Mouse (Mus musculus): ENCODE measurements around the gene C1s2.
"Not testable (repeated sequence)": the region's sequence is repeated elsewhere in the genome, so short reads cannot be mapped to it uniquely, and the experiment has no call there.

The C1s2 gene

DNA sequence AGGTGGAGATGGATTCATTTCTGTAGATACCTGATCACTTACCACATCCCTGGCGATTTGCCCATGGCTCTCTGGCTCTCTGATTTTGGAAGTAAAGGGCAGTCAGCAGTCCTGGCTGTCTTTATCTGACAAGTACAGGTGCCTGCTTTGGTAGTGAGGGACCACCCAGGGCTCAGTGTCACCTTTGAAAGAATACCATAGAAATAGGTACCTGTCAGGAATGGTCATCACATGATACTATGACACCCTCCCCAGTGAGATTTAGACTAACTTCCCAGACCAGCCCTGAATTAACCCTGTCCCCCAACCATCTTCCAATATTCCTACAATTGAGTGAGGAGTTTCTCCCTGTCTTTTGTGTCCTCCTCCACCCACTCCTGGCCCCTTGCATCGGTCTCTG lies at the start of gene C1s2:
Gene C1s2 (minus strand): TSS at position 101 of the 400 bp plus-strand sequence.
- not testable (repeated sequence) for DNase-seq

DNA sequence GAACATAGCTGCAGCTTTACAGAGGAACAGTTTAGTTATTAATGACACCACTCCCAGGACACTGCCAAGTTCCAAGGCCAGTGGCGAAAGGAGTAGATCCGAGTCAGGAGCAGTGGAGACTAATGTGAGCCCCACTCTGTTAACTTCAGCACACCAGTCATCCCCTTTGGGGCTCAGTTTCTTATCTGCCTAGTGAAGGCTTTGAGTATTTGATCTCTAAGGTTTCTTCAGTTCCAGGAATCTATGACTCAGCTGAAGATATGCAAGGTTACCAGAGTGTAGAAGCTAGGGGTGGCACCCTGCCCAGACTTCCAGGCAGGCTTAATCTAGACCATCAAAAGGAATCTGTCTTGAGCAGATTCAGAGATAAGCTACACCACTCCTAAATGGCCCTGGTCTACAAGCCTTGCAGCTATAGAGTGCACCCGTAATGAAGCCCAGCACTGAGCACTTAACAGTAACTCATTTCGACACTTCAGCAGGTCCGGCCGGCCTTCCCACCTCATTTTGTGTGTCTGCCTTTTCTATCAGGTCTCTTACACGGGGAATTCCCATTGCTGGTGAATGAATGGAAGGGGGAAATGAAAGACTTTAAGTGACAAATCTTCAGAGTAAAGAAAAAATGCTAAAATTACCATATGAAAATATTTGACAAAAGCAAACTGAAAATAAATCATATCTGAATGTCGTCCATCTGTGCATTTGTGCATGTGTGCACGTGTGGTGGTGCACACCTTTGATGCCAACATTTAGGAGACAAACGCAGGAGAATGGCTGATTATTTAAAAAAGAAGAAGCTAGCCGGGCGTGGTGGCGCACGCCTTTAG lies 47.9 kb upstream of the C1s2 start:
- DNase-seq, result peak; percentile 57 to 60

DNA sequence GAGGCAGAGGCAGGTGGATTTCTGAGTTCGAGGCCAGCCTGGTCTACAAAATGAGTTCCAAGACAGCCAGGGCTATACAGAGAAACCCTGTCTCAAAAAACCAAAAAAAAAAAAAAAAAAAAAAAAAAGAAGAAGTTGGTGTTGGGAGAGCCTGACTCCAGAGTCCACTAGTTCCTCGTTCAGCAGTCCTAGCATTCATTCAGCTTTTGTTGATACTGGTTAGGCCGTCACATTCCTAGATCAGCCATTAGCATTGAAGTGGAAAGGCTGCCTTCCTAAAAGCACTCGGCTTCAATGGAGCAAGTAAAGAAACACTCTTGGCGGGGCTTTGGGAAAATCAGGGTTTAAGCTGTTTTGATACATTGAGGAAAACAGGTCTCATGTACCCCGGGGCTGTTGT lies 46.4 kb upstream of the C1s2 start:
- not testable (repeated sequence) for DNase-seq

DNA sequence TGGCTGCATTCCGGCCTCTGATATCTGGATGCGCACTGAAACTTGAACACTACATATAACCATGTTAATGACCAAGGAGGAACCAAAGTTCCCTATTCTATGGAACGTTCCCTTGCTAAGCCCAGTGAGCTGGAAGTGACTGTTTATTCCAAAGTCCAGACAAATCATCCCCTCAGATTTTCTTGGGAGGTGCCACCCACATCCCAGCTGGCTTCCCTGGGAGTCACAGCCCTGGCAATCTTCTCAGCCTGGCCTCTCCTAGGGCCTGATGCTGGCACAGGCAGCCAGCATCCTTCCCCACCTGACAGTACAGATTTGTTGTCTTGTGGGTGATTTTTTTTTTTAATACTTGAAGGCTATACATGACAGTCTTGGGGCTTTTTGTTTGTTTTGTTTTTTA lies 43.6 kb upstream of the C1s2 start:
- DNase-seq, result no peak

DNA sequence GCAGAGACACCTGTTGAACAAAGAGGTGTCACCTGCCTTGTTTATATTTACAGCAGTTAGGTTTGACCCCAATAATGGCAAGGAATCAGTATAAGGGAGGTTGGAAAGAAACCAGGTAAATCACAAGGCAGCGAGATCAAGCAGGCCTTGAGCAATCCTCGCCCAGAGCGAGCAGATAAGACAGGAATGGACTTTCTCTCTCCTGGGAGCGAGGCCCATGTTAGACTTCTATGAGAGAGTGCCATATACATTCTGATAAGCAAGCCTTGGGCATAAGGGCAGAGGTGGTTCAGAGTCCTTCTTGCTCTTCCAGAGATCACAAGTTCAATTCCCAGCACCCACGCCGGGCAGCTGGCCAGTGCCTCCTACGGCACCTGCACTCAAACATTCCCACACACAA lies 42.9 kb upstream of the C1s2 start:
- no peak for DNase-seq

DNA sequence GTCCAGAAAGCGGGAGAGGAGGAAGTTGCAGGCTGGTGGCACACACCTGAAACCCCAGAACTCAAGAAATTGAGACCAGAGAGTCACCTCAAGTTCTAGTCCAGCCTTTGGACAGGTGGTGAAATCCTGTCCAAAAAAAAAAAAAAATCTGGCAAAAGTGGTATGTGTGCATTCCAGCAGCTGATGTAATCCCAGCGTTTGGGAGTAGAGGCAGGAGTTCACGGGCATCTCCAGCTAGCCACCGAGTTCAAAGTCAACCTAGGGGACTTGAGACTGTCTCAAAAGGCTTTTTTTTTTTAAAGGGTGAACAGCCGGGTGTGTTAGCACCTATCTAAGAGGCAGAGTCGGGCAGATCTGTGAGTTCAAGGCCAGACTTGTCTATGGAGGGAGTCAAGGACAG lies 40.3 kb upstream of the C1s2 start:
- no peak for DNase-seq

DNA sequence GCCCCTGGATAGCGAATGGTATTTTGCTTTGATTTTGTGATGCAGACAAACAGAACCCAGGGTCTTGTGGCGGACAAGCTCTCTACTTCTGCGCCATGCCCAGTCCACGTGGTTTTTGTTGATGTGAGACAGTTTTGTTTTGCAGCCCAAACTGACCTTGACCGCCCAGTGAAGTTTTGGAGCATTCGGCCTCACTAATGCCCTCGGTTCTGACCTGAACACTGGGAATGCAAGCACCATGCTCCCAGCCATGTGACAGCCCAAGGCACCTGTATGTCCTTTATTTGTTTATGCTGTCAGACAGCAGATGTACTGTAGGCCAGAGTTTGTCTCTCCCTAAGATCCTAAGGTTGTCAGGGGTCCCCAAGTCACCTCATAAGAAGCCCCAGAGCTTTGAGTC lies 38.7 kb upstream of the C1s2 start:
- DNase-seq, result no peak

DNA sequence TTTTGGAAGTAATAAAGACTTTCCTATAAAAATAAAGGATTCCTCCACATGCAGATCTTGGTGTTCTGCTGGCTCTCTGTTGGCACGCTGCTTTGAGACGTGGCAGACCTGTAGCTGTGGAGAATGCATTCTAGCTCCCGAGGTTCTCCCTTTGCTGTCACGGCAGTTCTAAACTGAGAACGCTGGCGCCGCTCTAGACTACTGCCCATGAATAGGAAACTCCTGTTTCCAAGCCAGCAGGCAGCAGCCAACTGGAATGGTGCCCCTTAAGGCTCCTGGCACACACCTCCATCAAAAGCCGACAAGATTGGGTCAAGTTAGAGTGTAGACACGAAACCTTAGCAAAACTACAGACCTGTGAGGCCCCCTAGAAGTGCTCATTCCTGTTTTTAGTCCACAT lies 37.7 kb upstream of the C1s2 start:
- DNase-seq, result peak; percentile 75 to 76

DNA sequence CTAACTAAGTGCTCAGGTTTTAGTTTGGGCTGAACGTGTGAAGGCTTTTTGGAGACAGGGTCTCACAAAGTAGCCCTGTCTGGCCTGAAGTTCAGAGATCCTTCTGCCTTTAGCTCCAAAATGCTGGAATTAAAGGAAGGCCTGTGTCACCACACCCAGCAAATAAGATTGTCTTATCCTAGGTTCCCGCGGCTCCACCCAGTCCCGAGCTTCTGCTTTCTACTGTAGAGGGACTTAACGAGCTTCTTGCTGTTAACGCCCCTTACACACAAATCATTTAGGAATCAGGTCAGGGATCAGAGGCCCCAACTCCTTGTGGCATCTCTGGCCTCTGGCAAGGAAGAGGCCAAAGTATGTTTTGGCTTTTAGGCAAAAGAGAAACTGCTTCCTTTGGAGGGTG lies 36.2 kb upstream of the C1s2 start:
- no peak for DNase-seq

DNA sequence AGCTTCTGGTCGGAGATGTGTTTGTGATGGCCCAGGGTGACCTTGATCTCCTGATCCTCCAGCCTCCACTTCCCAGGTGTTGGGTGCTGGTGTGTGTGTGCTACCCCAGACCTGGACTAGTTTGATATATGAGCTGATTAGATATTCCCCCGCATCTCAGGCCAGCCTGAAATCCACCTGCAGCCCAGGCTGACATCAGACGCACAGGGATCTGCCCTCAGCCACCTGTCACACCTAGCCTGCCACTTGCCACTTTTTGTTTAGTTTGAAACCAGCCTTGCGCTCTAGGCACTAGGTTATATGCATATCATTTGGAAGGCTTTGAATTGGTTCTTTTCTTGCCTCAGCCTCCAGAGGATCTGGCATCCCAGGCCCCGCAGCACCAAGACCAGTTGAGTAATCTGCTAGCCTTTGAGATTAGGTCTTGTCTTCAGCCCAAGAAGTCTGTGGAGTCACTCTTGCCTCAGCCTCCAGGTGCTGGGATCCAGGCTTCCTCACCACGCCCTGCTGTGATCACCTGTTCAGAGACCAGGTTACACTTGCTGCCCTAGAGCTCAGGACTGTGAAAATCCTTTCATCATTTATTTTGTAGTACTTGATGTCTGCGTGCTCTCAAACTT lies 34.5 kb upstream of the C1s2 start:
- DNase-seq, result peak; percentile 37 to 49

DNA sequence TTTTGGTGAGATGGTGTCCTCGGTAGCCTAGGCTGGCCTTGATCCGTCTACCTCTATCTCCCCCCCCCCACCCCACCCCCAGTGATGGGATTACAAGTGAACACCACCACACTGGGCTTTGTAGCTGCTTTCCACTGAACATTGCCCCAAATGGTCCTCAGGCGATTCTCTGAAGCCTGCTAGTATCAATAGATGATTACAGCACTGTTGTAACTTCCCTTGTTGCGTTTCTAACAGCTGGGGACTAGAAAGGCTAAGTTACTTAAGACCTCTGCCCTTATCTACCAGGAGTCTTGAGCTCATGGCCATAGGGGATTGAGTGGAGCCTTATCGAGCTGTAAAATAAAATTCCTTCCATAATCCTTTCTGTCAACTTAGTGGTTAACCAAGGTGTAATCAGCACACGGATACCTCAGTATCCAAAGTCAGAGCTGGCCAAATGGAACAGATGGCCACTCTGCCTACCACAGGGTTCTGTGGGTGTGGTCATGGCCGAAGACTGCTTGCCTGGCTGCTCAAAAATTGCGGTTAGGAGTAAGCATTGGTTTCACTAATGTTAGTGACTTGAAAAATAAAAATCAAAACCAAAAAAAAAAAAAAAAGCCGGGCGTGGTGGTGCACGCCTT lies 33.5 kb upstream of the C1s2 start:
- DNase-seq, result peak; percentile 85

DNA sequence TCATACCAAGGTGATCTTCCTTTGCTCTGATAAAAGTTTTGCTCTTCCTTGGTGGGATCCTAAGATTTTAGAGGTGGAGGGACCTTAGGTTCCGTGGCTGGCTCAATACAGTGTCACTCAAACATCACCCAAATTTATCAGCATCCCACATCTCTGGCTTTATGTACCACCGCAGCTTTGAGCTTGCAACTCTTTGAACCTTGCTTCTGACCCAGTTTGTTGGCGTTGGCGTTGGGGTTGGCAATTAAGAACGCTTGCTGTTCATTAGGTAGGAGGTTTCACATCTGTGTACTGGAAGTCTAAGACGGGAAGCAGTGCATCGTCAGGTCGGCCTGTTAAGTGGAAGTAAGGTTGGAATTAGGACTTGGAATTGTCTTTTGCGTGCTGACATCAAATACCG lies 29.1 kb upstream of the C1s2 start:
- no peak for DNase-seq

DNA sequence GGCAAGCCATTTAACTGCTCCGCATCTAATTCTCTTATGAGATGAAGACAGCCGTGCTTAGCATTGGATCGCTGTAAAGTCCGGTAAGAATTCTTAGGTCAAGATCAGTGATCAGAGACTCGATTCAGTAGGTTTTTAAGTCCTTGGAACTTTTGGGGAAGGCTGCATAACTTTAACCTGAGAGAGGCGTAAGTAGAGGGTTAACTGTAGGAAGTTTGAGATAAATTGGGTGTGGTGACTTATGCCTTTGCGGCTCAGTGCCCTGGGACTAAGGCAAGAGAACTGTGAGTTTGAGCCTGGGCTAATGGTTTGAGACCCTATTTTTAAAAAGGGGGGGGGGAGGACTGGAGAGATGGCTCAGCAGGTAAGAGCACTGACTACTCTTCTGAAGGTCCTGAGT lies 28.4 kb upstream of the C1s2 start:
- no peak for DNase-seq

DNA sequence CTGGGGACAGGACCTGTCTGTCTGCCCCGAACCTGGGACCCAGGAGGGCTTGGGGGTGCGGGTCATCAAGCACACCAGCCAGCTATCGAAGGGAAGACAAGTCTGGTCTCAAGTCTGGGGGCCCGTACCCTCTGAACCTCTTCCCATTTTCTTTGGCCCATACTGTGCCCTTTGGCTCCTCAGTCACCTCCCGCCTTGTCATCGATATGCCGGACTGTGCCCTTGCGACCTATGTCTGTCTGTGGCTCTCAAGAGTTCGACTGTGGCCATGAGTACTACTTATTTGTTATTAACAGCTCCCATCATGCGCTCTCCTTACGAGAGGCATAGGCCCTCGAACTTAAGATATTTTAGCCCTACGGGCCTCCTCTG lies 27.5 kb upstream of the C1s2 start:
- no peak for DNase-seq

DNA sequence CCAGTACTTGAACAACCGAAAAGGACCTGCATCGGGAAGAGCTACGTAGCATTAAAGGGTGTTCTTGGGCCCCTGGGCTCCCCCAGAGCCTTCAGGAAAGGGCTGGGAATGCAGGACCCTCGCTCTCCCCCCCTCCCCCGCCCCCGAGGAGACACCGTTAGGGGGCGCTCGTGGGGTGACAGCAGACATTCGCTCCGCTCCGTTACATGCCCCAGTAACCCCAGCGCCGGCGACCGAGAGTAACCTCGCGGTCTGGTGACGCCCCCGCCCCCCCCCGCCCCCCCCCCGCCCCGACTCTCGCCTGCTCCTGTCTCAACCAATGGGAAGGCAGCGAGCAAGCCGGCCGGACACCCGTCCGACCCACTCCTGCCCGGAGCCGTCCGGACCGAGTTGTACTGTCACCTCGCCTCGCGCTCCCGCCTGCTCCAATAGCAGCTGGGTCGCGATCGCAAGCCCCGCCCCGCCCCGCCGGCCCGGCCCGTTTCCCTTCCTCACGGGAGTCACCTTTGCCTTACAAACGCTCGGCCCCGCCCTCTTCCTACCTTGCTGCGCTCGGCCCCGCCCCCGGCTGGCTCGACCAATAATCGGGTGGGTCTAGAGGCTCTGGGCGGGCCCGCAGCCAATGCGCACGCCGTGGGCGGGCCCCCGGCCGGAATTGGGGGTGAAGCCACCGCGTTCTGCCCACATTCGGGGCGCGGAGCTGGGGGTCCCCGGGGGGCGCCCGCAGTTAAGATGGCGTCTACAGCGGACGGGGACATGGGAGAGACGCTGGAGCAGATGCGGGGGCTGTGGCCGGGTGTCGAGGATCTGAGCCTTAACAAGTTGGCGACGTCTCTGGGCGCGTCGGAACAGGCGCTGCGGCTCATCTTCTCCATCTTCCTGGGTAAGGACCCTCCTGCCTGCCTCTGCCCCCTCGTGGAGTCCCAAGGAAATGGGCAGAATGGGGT lies 26.9 kb upstream of the C1s2 start, which contains the start of gene Lpcat3:
Gene Lpcat3 (plus strand): TSS at position 551 of the 947 bp plus-strand sequence.
- DNase-seq, result peak; percentile 99 to 100

DNA sequence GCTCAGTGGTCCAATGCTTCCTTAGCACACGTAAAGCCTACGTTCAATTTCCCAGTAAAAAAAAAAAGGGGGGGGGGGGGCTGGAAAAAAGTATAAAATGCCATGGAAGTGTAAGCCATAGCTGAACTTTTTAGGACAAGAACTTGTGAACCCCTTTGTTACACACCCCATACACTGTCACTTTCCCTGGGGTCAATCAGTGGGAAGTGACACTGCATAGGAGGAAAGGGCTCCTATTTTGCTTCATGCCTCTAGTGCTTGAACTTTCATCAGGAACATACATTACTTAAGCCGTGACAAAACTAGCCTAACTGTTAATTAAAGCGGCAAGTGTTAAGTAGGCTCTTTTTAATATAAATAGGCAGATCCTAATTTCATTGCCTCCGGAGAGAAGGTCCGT lies 26.1 kb upstream of the C1s2 start:
- DNase-seq, result no peak

DNA sequence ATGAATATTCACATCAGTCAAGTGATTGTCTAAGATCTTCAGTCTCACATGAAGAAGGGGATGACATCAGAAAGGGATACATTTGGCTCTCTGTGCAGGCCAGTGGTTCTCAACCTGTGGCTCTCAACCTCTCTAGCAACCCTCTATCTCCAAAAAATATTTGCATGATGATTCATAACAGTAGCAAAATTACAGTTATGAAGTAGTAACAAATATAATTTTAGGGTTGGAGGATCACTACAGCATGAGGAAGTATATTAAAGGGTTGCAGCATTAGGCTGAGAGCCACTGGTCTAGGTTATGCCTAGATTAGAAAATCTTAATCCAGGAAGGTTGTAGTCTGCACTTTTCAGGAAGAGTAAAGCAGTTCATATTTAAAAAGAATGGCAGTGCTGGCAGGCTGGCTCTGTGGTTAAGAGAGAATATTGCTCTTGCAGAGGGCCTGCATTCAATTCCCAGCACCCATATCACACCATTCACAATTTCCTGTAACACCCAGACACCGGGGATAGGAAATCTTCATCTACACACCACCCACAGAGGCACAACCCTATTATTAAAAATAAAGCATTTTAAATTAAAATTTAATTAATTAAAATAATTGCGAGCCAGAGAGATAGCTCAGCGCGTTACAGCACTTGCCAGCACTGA lies 25.4 kb upstream of the C1s2 start:
- no peak for DNase-seq

DNA sequence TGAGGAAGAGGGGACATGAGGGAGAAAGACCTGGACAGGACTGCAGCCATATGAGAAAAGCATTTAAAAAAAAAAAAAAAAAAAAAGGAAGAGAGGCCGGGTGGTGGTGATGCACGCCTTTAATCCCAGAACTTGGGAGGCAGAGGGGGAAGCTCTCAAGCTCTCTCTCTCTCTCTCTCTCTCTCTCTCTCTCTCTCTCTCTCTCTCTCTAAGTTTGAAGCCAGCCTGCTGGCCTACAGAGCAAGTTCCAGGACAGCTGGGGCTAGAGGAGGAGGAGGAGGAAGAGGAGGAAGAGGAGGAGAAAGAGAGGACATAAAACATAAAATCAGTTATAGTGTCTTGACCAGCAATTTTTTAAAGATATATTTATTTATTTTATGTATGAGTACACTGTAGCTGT lies 22.2 kb upstream of the C1s2 start:
- no peak for DNase-seq

DNA sequence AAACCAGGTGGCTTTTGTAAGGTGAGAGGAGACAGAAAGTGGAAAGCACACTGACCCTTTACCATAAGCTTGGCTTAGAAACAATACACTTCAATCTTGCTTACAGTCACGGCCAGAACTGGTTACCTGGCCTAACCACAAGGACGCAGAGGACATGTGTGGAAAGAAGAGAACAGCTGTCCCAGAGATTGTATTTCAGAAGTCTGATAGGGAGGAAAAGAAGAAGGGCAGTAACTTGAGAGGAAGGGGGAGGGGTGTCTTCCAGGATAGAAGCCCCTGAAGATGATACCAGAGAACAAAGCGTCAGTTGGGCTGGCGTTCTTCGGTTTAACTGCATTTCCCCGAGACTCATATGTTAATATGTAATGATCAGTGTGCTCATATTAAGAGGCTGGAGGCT lies 20.0 kb upstream of the C1s2 start:
- no peak for DNase-seq

DNA sequence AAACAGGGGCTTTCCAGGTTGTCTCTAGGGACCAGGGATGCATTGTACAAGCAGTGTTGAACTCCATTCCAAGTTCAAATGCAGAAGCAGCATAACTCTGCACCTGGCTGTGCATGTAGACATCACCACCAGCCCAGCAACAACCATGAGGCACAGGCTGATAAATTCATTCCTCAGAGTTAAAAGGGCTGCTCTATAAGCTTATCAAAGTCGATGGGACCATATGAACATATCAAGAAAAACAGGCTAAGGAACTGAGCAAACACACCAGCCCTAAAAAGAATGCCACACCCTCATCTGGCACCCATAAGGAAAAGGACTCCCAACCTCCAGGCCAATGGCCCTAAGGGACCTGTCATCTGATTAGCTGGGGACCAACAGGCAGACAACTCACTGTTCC lies 10.5 kb upstream of the C1s2 start:
- DNase-seq, result no peak

DNA sequence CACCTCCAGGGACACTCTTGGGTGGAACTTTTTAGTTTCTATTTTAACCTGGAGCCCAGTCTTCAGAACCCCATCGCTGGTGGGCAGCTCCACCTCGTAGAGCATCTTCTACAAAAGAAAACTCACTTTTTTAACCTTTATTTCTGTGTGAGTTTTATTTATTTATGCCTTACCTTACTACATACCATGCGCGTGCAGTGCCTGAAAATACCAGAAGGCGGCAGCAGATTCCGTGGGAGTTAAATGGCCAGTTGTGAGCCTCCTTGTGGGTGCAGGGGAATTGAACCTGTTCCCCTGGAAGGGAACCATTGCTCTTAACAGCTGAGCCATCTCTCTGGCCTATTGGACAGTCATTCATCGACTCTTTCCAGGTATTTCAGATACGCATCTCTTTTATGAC lies 5.1 kb upstream of the C1s2 start:
- DNase-seq, result peak; percentile 79 to 81

DNA sequence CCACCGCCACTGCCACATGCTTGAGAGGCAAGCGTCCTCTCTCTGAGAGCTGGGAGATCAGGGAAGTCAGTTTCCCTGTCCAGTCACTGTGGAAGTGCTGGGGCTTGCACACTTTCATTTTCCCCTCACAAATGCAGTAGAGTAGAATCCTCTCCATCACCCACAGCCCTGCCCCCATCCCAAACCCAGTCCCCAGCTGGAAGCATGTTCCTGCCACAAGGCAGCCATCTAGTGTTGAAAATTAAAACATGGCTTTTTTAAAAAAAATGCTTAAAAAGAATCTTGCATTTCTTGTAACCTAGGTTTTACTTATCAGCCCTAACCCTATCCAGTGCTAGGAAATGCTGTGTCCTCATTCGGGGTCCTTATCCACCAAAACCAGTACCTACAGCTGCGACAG lies 4.2 kb upstream of the C1s2 start:
- DNase-seq, result no peak

Data from cerebellum, postnatal 36 days (tissue).